In genomic region chr12:29723722-29724338, GRCm38 (mm10) we compare ENCODE assay signal across 9 mouse cellular contexts.
DNase-seq lines count a peak whose midpoint lies in the region; ATAC-seq and TF ChIP-seq lines count a peak whose summit lies in the region.
"Had no signal": no experiment of that assay in that cellular context is flagged by ENCODE, and none has a peak within 500 bp of the region (broad histone marks: within the 10 kb centered on the region; RNA-seq: fewer than 3 reads in every experiment).

No protein-coding gene starts in this region.

- H3K4me3 ChIP-seq in layer of hippocampus, adult 2 months = no peak overlapping the region
- no peak overlapping the region for H3K4me3 ChIP-seq in midbrain, postnatal 0 days (ENCODE audit: low read depth, low read length)
- H3K4me3 ChIP-seq in lung, postnatal 0 days (ENCODE audit: low read depth, low read length) = no peak overlapping the region
- H3K4me3 ChIP-seq in thymus, adult 2 months (ENCODE audit: control insufficient read depth, insufficient read depth, low read length) = no peak overlapping the region

- no peaks in the 10 kb centered on the region for H3K9me3 ChIP-seq in midbrain, postnatal 0 days (ENCODE audit: low read length)
- no peaks in the 10 kb centered on the region for H3K9me3 ChIP-seq in lung, postnatal 0 days (ENCODE audit: low read length)

- no peak for TF ChIP-seq POLR2A in thymus, adult 2 months (IDR thresholded peaks at IDR 0.05; ENCODE audit: control insufficient read depth, extremely low read depth, insufficient read depth, low read length, poor library complexity)

- no peaks in the 10 kb centered on the region for H3K27me3 ChIP-seq in midbrain, postnatal 0 days (ENCODE audit: insufficient read depth, low read length)
- H3K27me3 ChIP-seq in lung, postnatal 0 days (replicated peaks; ENCODE audit: insufficient read depth, low read length) = no peaks in the 10 kb centered on the region
- H3K27me3 ChIP-seq in thymus, adult 2 months (ENCODE audit: control insufficient read depth, insufficient read depth, low read length) = no peaks in the 10 kb centered on the region

- 49% methylated on average over 17 of the region's 17 CpGs for WGBS in midbrain, postnatal 0 days
- WGBS in lung, postnatal 0 days = 80% methylated on average over 17 of the region's 17 CpGs
- WGBS in thymus, adult 2 months = 91% methylated on average over 17 of the region's 17 CpGs

- no peak for TF ChIP-seq EP300 in lung, postnatal 0 days (IDR thresholded peaks at IDR 0.05)

- 0 out of 2 replicates have a peak, but pooled peaks have one; percentile 7 for TF ChIP-seq CTCF in layer of hippocampus, adult 2 months (conservative IDR thresholded peaks at IDR 0.05)
- TF ChIP-seq CTCF in midbrain, postnatal 0 days (IDR thresholded peaks at IDR 0.05) = no peak
- no peak for TF ChIP-seq CTCF in lung, postnatal 0 days (IDR thresholded peaks at IDR 0.05)
- no peak for TF ChIP-seq CTCF in thymus, adult 2 months (IDR thresholded peaks at IDR 0.05; ENCODE audit: borderline replicate concordance, control insufficient read depth, extremely low read depth, insufficient read depth, low read length, poor library complexity)

- peak overlapping the region; percentile 90 for H3K27ac ChIP-seq in layer of hippocampus, adult 2 months
- peak overlapping the region; percentile 21 for H3K27ac ChIP-seq in midbrain, postnatal 0 days (ENCODE audit: low read depth, low read length)
- no peak overlapping the region for H3K27ac ChIP-seq in lung, postnatal 0 days (ENCODE audit: low read length)
- H3K27ac ChIP-seq in thymus, adult 2 months (ENCODE audit: control insufficient read depth, insufficient read depth, low read length) = no peak overlapping the region

- peak; percentile 79 to 87 for DNase-seq in cerebellum, postnatal 25 days
- DNase-seq in layer of hippocampus, adult 2 months (ENCODE audit: low spot score in 2 of 2) = peak; percentile 73 to 86
- peak; percentile 73 for DNase-seq in midbrain, postnatal 0 days (ENCODE audit: low spot score)
- DNase-seq in spleen, postnatal 10 days (ENCODE audit: low spot score in 2 of 2) = no peak
- DNase-seq in lung, postnatal 0 days (ENCODE audit: low spot score) = no peak
- DNase-seq in adrenal gland, postnatal 25 days = no peak
- DNase-seq in thymus, adult 2 months = no peak
- DNase-seq: lung, postnatal 10 days had no signal

- no peak overlapping the region for H3K9ac ChIP-seq in midbrain, postnatal 0 days (replicated peaks; ENCODE audit: low read length, poor library complexity, severe bottlenecking)
- no peak overlapping the region for H3K9ac ChIP-seq in lung, postnatal 0 days (replicated peaks; ENCODE audit: low read depth)

- no peak overlapping the region for H3K4me2 ChIP-seq in midbrain, postnatal 0 days (ENCODE audit: low read depth, low read length, poor library complexity, severe bottlenecking)
- H3K4me2 ChIP-seq in lung, postnatal 0 days (replicated peaks; ENCODE audit: low read depth, low read length) = no peak overlapping the region

- ATAC-seq in cerebellum, adult (ENCODE audit: insufficient number of reproducible peaks, low FRiP score, low TSS enrichment) = peak; percentile 76
- 0 out of 2 replicates have a peak, but pooled peaks have one; percentile 27 for ATAC-seq in midbrain, postnatal 0 days (ENCODE audit: low FRiP score)
- no peak for ATAC-seq in lung, postnatal 0 days

- no peaks in the 10 kb centered on the region for H3K36me3 ChIP-seq in midbrain, postnatal 0 days (ENCODE audit: insufficient read depth, low read length)
- no peaks in the 10 kb centered on the region for H3K36me3 ChIP-seq in lung, postnatal 0 days (ENCODE audit: insufficient read depth, low read length)
- no peaks in the 10 kb centered on the region for H3K36me3 ChIP-seq in thymus, adult 2 months (ENCODE audit: control insufficient read depth, insufficient read depth, low read length)

- H3K4me1 ChIP-seq in midbrain, postnatal 0 days (ENCODE audit: insufficient read depth, low read length) = peaks cover 2% of the 10 kb centered on the region; the same call in 1 of the 2 replicates
- no peaks in the 10 kb centered on the region for H3K4me1 ChIP-seq in lung, postnatal 0 days (ENCODE audit: insufficient read depth, low read depth, low read length)
- no peaks in the 10 kb centered on the region for H3K4me1 ChIP-seq in thymus, adult 2 months (replicated peaks; ENCODE audit: control insufficient read depth, insufficient read depth, low read length)

Comparison
In these comparisons a context has a peak if more than half of its experiments do, and no peak if none do; other contexts are left out.
1. DNase-seq: peak in cerebellum, postnatal 25 days (2 of 2), layer of hippocampus, adult 2 months (2 of 2) and midbrain, postnatal 0 days (single experiment); none in spleen, postnatal 10 days (0 of 2), lung, postnatal 0 days (single experiment), adrenal gland, postnatal 25 days (single experiment) and thymus, adult 2 months (single experiment).
2. H3K27ac ChIP-seq: peak in layer of hippocampus, adult 2 months (single experiment) and midbrain, postnatal 0 days (single experiment); none in lung, postnatal 0 days (single experiment) and thymus, adult 2 months (single experiment).